Mouse (Mus musculus) spleen, adult 2 months (tissue): ENCODE results near the gene Cacna1c. TPM values are rescaled to one million over a fixed set of nuclear protein-coding genes. Genes with fewer than 3 reads are reported as not detected.

Source experiments
- DNase-seq, 2 experiments: peaks; one replicate each; pipeline versions ENCODE4 v3.0.0 to v3.0.0-alpha.2; 2012 to 2021; ENCODE audit warnings: low spot score in 2 of 2, low read depth in 1 of 2
- H3K27ac ChIP-seq: fragments of 200-500 bp; 2 replicates; pipeline ENCODE4 v1.5.1; 2012; ENCODE audit warnings: low read length, inconsistent platforms; ENCODE audit not compliant: insufficient read depth
- H3K27me3 ChIP-seq: fragments of 200-500 bp; 2 replicates; pipeline ENCODE4 v1.6.1; 2012; ENCODE audit warnings: mild to moderate bottlenecking, moderate library complexity, low read length, inconsistent platforms; ENCODE audit not compliant: control insufficient read depth, insufficient read depth
- H3K36me3 ChIP-seq: fragments of 200-500 bp; 2 replicates; pipeline ENCODE4 v1.6.1; 2012; ENCODE audit warnings: mild to moderate bottlenecking, low read length, inconsistent platforms; ENCODE audit not compliant: control insufficient read depth, insufficient read depth
- H3K4me1 ChIP-seq: fragments of 200-500 bp; 2 replicates; pipeline ENCODE4 v1.6.1; 2011; ENCODE audit warnings: inconsistent platforms; ENCODE audit not compliant: control insufficient read depth, insufficient read depth, insufficient read length
- H3K4me3 ChIP-seq: fragments of 200-500 bp; 2 replicates; pipeline ENCODE4 v1.5.1; 2011; ENCODE audit warnings: mild to moderate bottlenecking, inconsistent platforms; ENCODE audit not compliant: insufficient read depth, insufficient read length; ENCODE audit errors: extremely low read depth
- CTCF ChIP-seq: fragments of 200-500 bp; IDR thresholded peaks from 2 replicates; pipeline ENCODE4 v1.5.1; 2011; ENCODE audit warnings: mild to moderate bottlenecking, inconsistent platforms; ENCODE audit not compliant: insufficient read depth, insufficient read length, insufficient replicate concordance; ENCODE audit errors: extremely low read depth
- POLR2A ChIP-seq: fragments of 200-500 bp; IDR thresholded peaks from 2 replicates; pipeline ENCODE4 v1.6.1; 2011; ENCODE audit warnings: low read depth, low read length, inconsistent platforms
- WGBS: fragments of 180-500 bp; shearing (Covaris S2); methylation state at CpG from one replicate; pipeline ENCODE4 v1.1.7; 2018; 5-methylcytosine and 5-hydroxymethylcytosine counted together
- polyA plus RNA-seq: library from polyadenylated mRNA; depleted of rRNA; stranded (reverse); fragments of >200 nt; gene quantifications from 2 replicates; pipeline ENCODE4 v1.2.3, GENCODE M21; 2012

The Cacna1c gene
- polyA plus RNA-seq, 1 experiment = 1.1 TPM

GRCm38 (mm10) chr6:119194161-119194560, 2.1 kb downstream of the Cacna1c start:
- Histone ChIP-seq H3K27ac (no peak overlapping the region), H3K27me3 (no peaks in the 10 kb centered on the region), H3K36me3 (peaks cover 6% of the 10 kb centered on the region; the same call in 1 of the 2 replicates), H3K4me3 (no peak overlapping the region), H3K4me1 (no peaks in the 10 kb centered on the region)
- 93% methylated on average over 9 of the region's 9 CpGs for WGBS
- no peak for DNase-seq
- no peak for TF ChIP-seq CTCF
- no peak for TF ChIP-seq POLR2A

DNA sequence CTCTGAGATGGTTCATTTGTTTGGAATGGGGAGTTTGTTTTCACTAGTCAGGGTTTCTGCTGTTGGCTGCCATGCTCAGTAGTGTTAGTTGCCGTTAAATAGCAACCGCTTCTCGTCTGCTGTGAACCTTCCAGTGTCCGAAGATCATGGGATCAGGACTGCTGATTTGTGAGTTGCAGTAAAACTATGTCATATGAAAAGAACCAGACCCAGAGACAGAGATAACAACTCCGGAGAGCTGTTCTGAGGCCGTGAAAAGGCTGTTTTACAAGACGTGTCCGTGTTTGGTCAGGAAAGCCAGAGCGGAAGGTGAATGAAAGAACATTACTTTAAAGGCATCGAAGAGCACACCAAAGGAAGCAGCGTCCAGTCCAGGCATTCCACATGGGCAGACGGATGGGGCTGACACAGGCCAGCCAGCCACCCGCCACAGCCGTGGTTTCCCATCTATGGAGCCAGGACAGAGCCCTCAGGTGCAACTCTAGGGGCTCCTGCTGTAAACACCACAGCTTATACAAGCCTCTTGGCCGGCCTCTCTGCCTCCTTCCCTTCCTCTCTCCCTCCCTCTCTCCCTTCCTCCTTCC, 2.6 kb downstream of the Cacna1c start:
- WGBS = 92% methylated on average over 15 of the region's 15 CpGs
- TF ChIP-seq POLR2A (no peak), CTCF (no peak)
- no peak overlapping the region for H3K4me3 ChIP-seq
- no peak overlapping the region for H3K27ac ChIP-seq
- peaks cover 6% of the 10 kb centered on the region; the same call in 1 of the 2 replicates for H3K36me3 ChIP-seq
- no peak for DNase-seq
- H3K27me3 ChIP-seq = no peaks in the 10 kb centered on the region
- no peaks in the 10 kb centered on the region for H3K4me1 ChIP-seq

DNA sequence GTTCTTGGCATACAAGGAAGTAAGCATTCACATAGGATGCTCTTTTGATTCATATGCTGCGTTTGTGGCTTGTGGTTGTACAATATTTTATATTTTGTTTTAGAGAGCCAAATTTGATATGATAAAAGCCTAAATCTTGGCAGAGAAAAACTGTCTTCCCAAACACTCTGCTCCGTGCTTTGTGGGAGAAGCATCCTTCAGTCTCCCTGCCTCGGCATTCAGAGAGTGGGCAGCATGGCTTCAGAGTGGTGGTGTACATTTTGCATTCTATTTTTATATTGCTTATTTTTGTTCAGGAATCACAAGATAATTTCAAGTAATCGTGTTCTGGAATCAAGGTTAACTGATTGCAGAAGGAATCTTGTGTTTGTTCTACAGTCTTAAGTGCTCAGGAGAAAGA, 4.7 kb downstream of the Cacna1c start:
- WGBS = 90% methylated on average over 4 of the region's 4 CpGs
- Histone ChIP-seq H3K27me3 (no peaks in the 10 kb centered on the region), H3K27ac (no peak overlapping the region), H3K4me3 (no peak overlapping the region), H3K36me3 (peaks cover 6% of the 10 kb centered on the region; the same call in 1 of the 2 replicates), H3K4me1 (no peaks in the 10 kb centered on the region)
- TF ChIP-seq POLR2A (no peak), CTCF (no peak)
- no peak for DNase-seq

DNA sequence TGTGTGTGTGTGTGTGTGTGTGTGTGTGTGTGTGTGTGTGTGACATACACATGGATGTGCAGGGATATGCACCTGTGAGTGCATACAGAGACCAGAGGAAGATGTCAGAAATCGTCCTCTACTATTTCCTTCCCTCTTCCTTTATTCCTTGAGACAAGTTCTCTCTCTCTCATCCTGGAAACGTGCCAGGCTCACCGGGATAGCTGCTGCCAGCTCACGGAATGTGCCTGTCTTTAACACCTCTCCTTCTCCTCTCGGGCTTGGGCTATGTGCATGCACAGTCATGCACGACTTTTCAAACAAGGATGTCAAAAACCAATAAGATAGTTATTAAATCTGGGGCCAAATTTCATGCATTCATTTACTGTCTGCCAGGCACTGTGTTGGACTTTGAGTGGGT, 8.6 kb downstream of the Cacna1c start:
- Histone ChIP-seq H3K27me3 (no peaks in the 10 kb centered on the region), H3K4me3 (no peak overlapping the region), H3K36me3 (peaks cover 4% of the 10 kb centered on the region), H3K27ac (no peak overlapping the region), H3K4me1 (no peaks in the 10 kb centered on the region)
- TF ChIP-seq CTCF (no peak), POLR2A (no peak)
- WGBS = 84% methylated on average over 6 of the region's 6 CpGs
- no peak for DNase-seq

DNA sequence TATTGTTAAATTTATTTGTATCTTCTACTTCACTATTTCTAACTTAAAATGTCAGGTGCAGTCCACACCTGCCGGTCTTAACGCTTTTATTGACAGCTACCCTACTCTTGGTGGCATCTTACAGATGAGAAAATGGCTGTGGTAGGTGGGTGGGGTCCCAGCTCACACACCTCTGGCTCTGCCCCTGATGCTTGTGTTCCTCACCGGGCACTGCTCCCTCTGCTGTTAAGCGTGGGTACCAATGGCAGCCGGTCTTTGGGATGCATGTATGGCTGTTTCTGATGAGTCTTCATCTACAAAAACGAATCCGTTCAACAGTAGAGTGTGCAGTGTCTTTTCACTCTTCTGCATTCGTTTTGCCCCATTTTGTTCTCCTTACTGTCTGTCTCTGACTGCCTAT, 9.6 kb downstream of the Cacna1c start:
- Histone ChIP-seq H3K4me3 (no peak overlapping the region), H3K27ac (no peak overlapping the region), H3K27me3 (no peaks in the 10 kb centered on the region), H3K36me3 (peaks cover 4% of the 10 kb centered on the region), H3K4me1 (no peaks in the 10 kb centered on the region)
- DNase-seq = no peak
- 87% methylated on average over 8 of the region's 8 CpGs for WGBS
- no peak for TF ChIP-seq POLR2A

- Histone ChIP-seq H3K4me1 (no peaks in the 10 kb centered on the region), H3K27ac (no peak overlapping the region), H3K36me3 (peaks cover 2% of the 10 kb centered on the region), H3K27me3 (no peaks in the 10 kb centered on the region), H3K4me3 (no peak overlapping the region)
- WGBS = 93% methylated on average over 3 of the region's 3 CpGs
- no peak for DNase-seq
- TF ChIP-seq CTCF (no peak), POLR2A (no peak)
Observed at GRCm38 (mm10) chr6:119183781-119184180, 12.4 kb downstream of the Cacna1c start.

DNA sequence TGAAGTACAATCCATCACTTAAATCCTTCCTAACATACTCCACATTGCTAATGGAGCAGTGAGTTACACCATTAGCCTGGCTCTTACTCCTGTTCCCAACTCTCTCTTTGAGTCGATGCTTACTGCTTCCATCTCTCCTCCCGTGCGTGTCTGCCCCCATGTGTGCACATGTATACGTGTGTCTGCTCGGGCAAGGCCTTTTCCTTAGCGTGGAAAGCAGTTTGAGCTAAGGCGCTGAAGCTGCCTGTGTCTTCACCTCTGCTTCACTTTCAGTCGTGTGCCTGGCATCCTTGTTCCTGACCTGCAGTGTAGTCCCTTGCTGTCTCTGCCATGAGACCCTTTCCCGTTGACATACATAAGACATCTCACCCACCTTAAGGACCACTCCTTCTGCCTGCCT, 14.0 kb downstream of the Cacna1c start:
- Histone ChIP-seq H3K27ac (no peak overlapping the region), H3K4me1 (no peaks in the 10 kb centered on the region), H3K4me3 (no peak overlapping the region), H3K27me3 (no peaks in the 10 kb centered on the region), H3K36me3 (peaks cover 2% of the 10 kb centered on the region)
- no peak for TF ChIP-seq CTCF
- no peak for TF ChIP-seq POLR2A
- WGBS = 94% methylated on average over 9 of the region's 9 CpGs
- DNase-seq = no peak
